Mouse (Mus musculus) gastrocnemius, postnatal 14 days (tissue): Measurements from ENCODE around the gene Grap. TPM values are rescaled to one million over a fixed set of nuclear protein-coding genes. Genes with fewer than 3 reads are reported as not detected.
"Not testable (repeated sequence)": the region's sequence is repeated elsewhere in the genome, so short reads cannot be mapped to it uniquely, and the experiment has no call there.

ENCODE experiments used
- DNase-seq: peaks from one replicate; pipeline ENCODE4 v3.0.0; 2021; ENCODE audit warnings: mixed read lengths
- intact Hi-C: fragments of 180-260 bp; cut with DNase I; formaldehyde crosslinking; loops from one replicate; pipeline ENCODE4 v1.15.1; 2025; ENCODE audit warnings: low total_unique reads
- long read RNA-seq, 2 experiments: library from polyadenylated mRNA; stranded (forward); transcript quantifications; one replicate each; pipeline ENCODE4 v2.0.0; 2021
- total RNA-seq, 2 experiments: library from RNA; stranded (reverse); gene quantifications; 2 replicates each; pipeline ENCODE4 v1.2.3; 2021

The Grap gene
- total RNA-seq: 1 to 10 TPM; 7.0 to 9.9 TPM
- long read RNA-seq, experiment 1, transcript Grap-201 (5 exons, 1,662 nt): major isoform, 25 of 29 reads
- long read RNA-seq, experiment 1, partial matches to known transcripts: 1 of 29 reads
- long read RNA-seq, experiment 1, other reads (novel, unspliced or antisense): 3 of 29 reads
- long read RNA-seq, experiment 2, transcript Grap-201 (5 exons, 1,662 nt): major isoform, 19 of 26 reads
- long read RNA-seq, experiment 2, partial matches to known transcripts: 0 of 26 reads
- long read RNA-seq, experiment 2, other reads (novel, unspliced or antisense): 7 of 26 reads

- DNase-seq: no peak
- intact Hi-C loops: no loop called here
These were observed at the start of gene Grap for GRCm38 (mm10) chr11:61652686-61653447. Gene Grap, plus strand, starts transcription at chr11:61653265.

- intact Hi-C loops: no loop called here
- no peak for DNase-seq
These were observed 45.0 kb upstream of the Grap start for GRCm38 (mm10) chr11:61608072-61608471.

- no peak for DNase-seq
- intact Hi-C loops: no loop called here
These were observed 41.9 kb upstream of the Grap start for GRCm38 (mm10) chr11:61611197-61611596.

- no peak for DNase-seq
- intact Hi-C loops: no loop called here
These were observed 40.9 kb upstream of the Grap start for GRCm38 (mm10) chr11:61612116-61612635.

GRCm38 (mm10) chr11:61614401-61614800, 38.7 kb upstream of the Grap start:
- intact Hi-C loops: no loop called here

GRCm38 (mm10) chr11:61615686-61616522, 37.2 kb upstream of the Grap start:
- DNase-seq: peak; percentile 43
- intact Hi-C loops: no loop called here

More at GRCm38 (mm10) chr11:61614401-61614800, 38.7 kb upstream of the Grap start:
- DNase-seq: no peak

- intact Hi-C loops: no loop called here
- DNase-seq: no peak
These were observed 36.4 kb upstream of the Grap start for GRCm38 (mm10) chr11:61616523-61617292.

- DNase-seq: no peak
- intact Hi-C loops: no loop called here
These were observed 35.6 kb upstream of the Grap start for GRCm38 (mm10) chr11:61617293-61617975.

GRCm38 (mm10) chr11:61618131-61618530, 34.9 kb upstream of the Grap start:
- intact Hi-C loops: no loop called here

GRCm38 (mm10) chr11:61618571-61618970, 34.5 kb upstream of the Grap start:
- intact Hi-C loops: no loop called here
- DNase-seq: no peak

More at GRCm38 (mm10) chr11:61618131-61618530, 34.9 kb upstream of the Grap start:
- DNase-seq: peak; percentile 51

GRCm38 (mm10) chr11:61619356-61619755, 33.7 kb upstream of the Grap start:
- intact Hi-C loops: no loop called here
- DNase-seq: no peak

- DNase-seq: peak; percentile 79
- intact Hi-C loops: loop anchor here (5.0 kb wide), 1 partner anchor 203 kb away; no protein-coding TSS in a partner anchor
These were observed 33.2 kb upstream of the Grap start for GRCm38 (mm10) chr11:61619791-61620241.

GRCm38 (mm10) chr11:61620254-61620670, 32.8 kb upstream of the Grap start:
- DNase-seq: peak; percentile 90
- intact Hi-C loops: loop anchor here (5.0 kb wide), 1 partner anchor 203 kb away; no protein-coding TSS in a partner anchor

- no peak for DNase-seq
- intact Hi-C loops: loop anchor here (5.0 kb wide), 1 partner anchor 203 kb away; no protein-coding TSS in a partner anchor
These were observed 32.3 kb upstream of the Grap start for GRCm38 (mm10) chr11:61620762-61621161.

- DNase-seq: no peak
- intact Hi-C loops: loop anchor here (5.0 kb wide), 1 partner anchor 108 kb away; no protein-coding TSS in a partner anchor
These were observed 27.9 kb upstream of the Grap start for GRCm38 (mm10) chr11:61625136-61625535.

GRCm38 (mm10) chr11:61626509-61626908, 26.6 kb upstream of the Grap start:
- intact Hi-C loops: loop anchor here (5.0 kb wide), 1 partner anchor 109 kb away; no protein-coding TSS in a partner anchor
- DNase-seq: no peak

GRCm38 (mm10) chr11:61629621-61630020, 23.4 kb upstream of the Grap start:
- no peak for DNase-seq
- intact Hi-C loops: loop anchor here (5.0 to 10.0 kb wide), 2 partner anchors 112 to 1765 kb away; no protein-coding TSS in a partner anchor

- intact Hi-C loops: loop anchor here (10.0 kb wide), 1 partner anchor 1772 kb away; no protein-coding TSS in a partner anchor
- DNase-seq: not testable (repeated sequence)
These were observed 16.8 kb upstream of the Grap start for GRCm38 (mm10) chr11:61636309-61636708.
